Mouse (Mus musculus): ENCODE measurements around the gene Obscn.
A peak's percentile ranks its signal among the peaks of the same experiment; 100 is the strongest.

The Obscn gene

DNA sequence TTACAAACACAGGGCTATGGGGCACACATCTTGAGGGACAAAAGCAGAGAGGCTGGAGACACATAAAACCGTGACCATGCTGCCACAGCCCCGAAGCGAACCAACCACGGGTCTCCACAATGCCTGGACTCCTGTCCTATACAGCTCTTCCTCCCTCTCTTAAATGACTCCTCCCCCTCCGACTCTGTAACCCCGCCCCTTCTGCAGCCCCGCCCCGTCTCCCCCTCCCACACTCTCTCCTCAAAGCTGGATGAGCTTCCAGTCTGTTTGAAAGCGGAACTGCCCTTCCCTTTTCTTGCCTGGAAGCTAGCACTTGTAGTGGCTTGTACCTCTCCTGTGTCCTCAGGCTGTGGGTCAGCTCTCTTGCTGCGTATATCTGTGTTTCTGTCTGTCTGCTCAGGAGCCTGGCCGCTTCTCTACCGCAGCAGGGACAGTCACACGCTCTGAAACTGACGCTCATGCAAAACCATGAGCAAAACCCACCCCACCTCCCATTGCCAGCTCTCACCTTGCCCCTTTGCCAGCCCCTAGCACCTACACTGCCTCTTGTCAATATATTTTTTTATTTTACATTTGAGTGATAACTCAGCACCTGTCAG lies 5.7 kb upstream of the Obscn start:
- no peak for DNase-seq (ENCODE audit: low read depth, low spot score)

GRCm38 (mm10) chr11:59138537-59139486 lies 2.6 kb upstream of the Obscn start:
- no peak for DNase-seq (ENCODE audit: low read depth, low spot score)

DNA sequence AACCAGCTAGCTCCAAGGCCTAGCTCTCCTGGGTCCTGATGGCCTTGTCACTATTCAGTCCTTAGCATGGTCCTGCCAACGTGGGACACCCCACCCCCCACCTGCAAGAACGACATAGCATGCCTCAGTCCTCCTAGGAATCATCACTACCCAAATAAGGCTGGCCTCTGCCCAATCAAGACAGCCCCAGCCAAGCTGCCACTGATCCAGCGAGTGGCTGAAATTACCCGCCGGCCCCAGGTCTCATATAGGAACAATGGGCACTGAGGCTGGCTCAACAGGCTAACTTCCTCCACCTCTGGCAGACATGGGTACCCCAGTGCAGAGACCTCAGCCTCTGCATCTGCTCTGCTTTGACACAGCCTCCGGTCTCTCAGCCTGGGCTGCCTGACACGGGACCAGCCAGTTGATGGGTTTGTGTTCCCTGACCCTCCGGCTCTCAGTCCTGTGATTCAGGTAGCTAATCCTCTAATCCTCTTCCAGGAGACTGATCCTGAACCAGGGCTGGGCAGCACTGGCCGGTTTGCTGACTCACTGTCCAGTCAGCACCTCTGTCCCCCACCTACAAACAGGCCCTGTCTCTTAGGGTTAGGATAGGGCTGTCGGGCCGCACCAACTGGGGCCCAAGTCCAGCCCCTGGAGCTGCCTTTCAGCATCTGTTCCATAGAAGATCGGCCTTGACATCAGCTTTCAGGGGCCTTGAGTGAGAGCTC lies 948 bp upstream of the Obscn start:
- DNase-seq (ENCODE audit: low read depth, low spot score) = no peak

GRCm38 (mm10) chr11:59135051-59135820 lies 966 bp downstream of the Obscn start:
- DNase-seq (ENCODE audit: low read depth, low spot score) = no peak

- no peak for DNase-seq (ENCODE audit: low read depth, low spot score)
These were observed 1.7 kb downstream of the Obscn start for GRCm38 (mm10) chr11:59134373-59134997.

DNA sequence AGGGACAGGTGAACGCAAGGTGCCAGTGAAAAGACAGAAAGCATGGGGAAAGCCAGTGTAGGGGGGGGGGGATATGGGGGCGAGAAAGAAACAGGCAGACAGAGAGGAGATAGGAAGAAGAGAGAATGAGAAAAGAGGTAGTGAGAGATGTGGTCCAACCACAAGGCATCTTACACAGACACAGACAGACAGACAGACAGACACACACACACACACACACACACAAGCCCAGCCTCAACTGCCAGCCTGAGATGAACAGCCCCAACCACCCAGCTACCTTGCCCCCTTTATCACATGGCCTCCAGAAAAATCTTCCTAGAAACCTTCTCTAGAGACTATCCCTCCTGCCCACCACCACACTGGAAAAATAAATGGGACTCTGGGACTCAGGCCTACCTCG lies 4.1 kb downstream of the Obscn start:
- no peak for DNase-seq (ENCODE audit: low read depth, low spot score)

DNA sequence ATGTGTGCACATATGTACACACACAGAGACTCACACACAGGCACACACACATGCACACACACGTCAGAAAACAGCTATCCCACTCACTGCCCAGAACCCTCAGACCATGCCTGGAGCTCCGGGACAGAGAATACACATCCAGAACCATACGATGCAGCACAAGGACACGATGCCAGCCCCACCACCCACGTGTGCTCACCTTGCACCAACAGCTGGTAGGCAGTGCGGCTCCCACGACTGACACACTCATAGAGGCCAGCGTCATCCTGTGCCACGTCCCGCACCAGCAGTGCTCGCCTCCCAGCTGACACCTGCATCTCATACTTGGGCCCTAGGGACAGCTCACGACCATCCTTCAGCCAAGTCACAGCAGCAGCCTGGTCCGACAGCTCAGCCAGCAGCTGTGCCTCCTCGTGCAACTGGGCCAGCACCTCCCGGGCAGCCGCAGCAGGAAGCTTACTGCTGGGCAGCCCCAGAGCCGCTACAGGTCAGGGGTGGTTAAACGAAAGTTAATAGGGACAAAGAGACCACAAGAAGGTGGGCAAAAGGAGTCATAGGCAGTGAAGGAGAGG lies 4.8 kb downstream of the Obscn start:
- no peak for DNase-seq (ENCODE audit: low read depth, low spot score)

- no peak for DNase-seq (ENCODE audit: low read depth, low spot score)
These were observed 5.4 kb downstream of the Obscn start for GRCm38 (mm10) chr11:59130782-59131181.

DNA sequence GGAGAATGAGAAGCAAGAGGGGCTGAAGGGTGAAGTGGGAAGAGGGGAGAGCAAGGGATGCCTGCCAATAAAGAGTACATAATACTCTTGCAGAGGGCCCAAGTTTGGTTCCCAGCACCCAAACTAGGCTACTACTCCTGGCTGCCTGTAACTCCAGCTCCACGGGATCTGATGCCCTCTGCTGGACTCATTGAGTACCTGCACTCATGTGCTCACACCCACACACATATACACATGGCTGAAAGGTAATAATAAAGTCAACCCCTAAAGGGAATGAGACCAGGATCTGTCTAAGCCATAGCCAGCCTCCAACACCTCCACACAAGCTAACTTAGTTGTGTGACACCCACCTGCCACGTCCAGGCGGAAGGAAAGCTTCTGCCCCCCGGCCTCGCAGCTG lies 30.3 kb downstream of the Obscn start:
- DNase-seq (ENCODE audit: low read depth, low spot score) = no peak

- peak; percentile 14 for DNase-seq (ENCODE audit: low read depth, low spot score)
These were observed 33.9 kb downstream of the Obscn start for GRCm38 (mm10) chr11:59102324-59102723.

DNA sequence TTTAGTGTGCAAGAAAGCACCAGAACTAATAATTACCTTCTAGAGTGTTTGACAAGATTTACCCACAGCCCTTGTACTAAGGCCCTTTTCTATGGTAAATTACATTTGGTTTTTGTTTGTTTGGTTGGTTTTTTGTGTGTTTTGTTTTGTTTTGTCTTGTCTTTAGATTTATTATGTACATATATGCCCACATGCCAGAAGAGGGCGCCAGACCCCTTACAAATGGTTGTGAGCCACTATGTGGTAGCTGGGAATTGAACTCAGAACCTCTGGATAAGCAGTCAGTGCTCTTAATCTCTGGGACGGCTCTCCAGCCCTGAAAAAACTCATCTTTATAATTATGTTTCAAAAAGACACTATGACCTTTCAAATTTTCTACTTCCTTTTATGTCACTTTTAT lies 37.9 kb downstream of the Obscn start:
- peak; percentile 74 for DNase-seq (ENCODE audit: low read depth, low spot score)

GRCm38 (mm10) chr11:59097770-59098169 lies 38.4 kb downstream of the Obscn start:
- peak; percentile 25 for DNase-seq (ENCODE audit: low read depth, low spot score)

DNA sequence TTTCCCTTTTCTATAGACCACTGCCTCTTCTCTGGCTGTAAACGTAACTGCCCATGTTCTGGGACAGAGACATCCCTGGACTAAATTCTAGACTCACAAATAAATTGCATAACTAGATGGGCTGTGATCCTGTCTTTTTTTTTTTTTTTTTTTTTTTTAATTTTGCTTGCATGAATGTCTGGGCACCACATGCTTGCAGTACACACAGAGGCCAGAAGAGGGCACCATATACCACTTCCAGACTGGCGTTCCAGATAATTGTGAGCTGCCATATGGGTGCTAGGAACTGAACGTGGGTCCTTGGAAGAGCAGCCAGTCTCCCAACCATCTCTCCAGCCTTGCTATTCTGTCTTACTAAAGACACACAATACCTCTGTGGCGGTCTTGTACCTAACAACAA lies 42.0 kb downstream of the Obscn start:
- peak; percentile 45 for DNase-seq (ENCODE audit: low read depth, low spot score)

GRCm38 (mm10) chr11:59087581-59087980 lies 48.6 kb downstream of the Obscn start:
- no peak for DNase-seq (ENCODE audit: low read depth, low spot score)

GRCm38 (mm10) chr11:59085200-59085599 lies 51.0 kb downstream of the Obscn start:
- DNase-seq (ENCODE audit: low read depth, low spot score) = no peak

GRCm38 (mm10) chr11:59083125-59083524 lies 53.1 kb downstream of the Obscn start:
- no peak for DNase-seq (ENCODE audit: low read depth, low spot score)

DNA sequence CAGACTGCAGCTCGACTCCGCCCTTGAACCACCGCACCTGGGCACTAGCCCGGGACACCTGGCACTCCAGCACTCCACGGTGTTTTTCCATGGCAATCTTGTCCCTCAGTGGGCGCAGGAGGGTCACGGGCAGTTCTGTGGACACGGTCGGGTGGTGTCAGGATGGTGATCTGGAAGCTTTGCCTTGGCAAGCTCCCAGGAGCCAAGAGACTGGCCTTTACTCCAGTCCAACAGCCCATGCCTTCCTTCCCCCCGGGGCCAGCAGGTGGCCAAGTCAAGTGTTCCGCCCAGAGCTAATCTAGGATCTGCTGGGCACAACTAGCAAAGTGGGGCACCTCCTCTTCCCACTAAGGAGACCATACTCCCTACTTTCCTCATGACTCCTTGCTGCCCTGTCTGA lies 57.9 kb downstream of the Obscn start:
- no peak for DNase-seq (ENCODE audit: low read depth, low spot score)

- no peak for DNase-seq (ENCODE audit: low read depth, low spot score)
These were observed 65.9 kb downstream of the Obscn start for GRCm38 (mm10) chr11:59070321-59070720.

- DNase-seq (ENCODE audit: low read depth, low spot score) = no peak
These were observed 67.3 kb downstream of the Obscn start for GRCm38 (mm10) chr11:59068922-59069321.

DNA sequence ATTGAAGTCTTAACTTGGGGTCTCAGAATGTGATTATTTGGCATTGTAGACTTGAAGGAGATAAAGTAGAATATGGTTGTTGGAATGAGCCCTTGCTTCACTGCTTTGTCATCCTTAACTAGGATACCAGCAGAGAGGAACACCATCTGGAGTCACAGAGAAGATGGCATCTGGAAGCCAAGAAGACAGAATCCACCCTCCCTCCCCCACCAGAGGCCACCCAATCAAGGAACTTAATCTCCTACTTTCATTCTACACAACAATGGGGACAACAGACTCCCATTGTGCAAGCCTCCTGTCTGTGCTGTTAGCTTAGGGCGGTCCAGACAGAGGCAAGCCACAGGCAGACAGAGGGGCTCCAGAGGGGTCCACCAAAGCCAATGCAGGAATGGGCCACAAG lies 67.8 kb downstream of the Obscn start:
- DNase-seq (ENCODE audit: low read depth, low spot score) = no peak

- DNase-seq (ENCODE audit: low read depth, low spot score) = no peak
These were observed 68.3 kb downstream of the Obscn start for GRCm38 (mm10) chr11:59067921-59068320.

All from 3T3-L1 (cell line).